Mouse (Mus musculus) kidney, embryonic 14.5 days (tissue): ENCODE results near the gene Aph1a. TPM values are rescaled to one million over a fixed set of nuclear protein-coding genes. Genes with fewer than 3 reads are reported as not detected.

Experiments used
- ATAC-seq: fragments of 200-750 bp; cut with Nextera tagmentation; 2 replicates; pipeline ENCODE4 v1.8.0; 2017; ENCODE audit warnings: moderate number of reproducible peaks, mild to moderate bottlenecking, moderate TSS enrichment, moderate library complexity; ENCODE audit not compliant: low FRiP score, low TSS enrichment
- H3K27ac ChIP-seq: fragments of 300-500 bp; sonication (generic); 2 replicates; pipeline ENCODE4 v1.5.1; 2014; ENCODE audit warnings: low read depth, mild to moderate bottlenecking, low read length, moderate library complexity, mixed read lengths
- H3K27me3 ChIP-seq: fragments of 300-500 bp; sonication (generic); 2 replicates; pipeline ENCODE4 v1.6.1; 2014; ENCODE audit warnings: mild to moderate bottlenecking, low read length; ENCODE audit not compliant: control insufficient read depth, insufficient read depth
- H3K36me3 ChIP-seq: fragments of 300-500 bp; sonication (generic); 2 replicates; pipeline ENCODE4 v1.6.1; 2014; ENCODE audit warnings: low read length, mixed read lengths; ENCODE audit not compliant: control insufficient read depth, insufficient read depth
- H3K4me1 ChIP-seq: fragments of 300-500 bp; sonication (generic); 2 replicates; pipeline ENCODE4 v1.6.1; 2014; ENCODE audit warnings: low read length, mixed read lengths; ENCODE audit not compliant: control insufficient read depth, insufficient read depth
- H3K4me2 ChIP-seq: fragments of 300-500 bp; sonication (generic); replicated peaks from 2 replicates; pipeline ENCODE4 v1.6.1; 2014; ENCODE audit warnings: low read depth, mild to moderate bottlenecking, low read length
- H3K4me3 ChIP-seq: fragments of 300-500 bp; sonication (generic); 2 replicates; pipeline ENCODE4 v1.5.1; 2014; ENCODE audit warnings: mild to moderate bottlenecking, low read length
- H3K9ac ChIP-seq: fragments of 300-500 bp; sonication (generic); 2 replicates; pipeline ENCODE4 v1.6.1; 2014; ENCODE audit warnings: low read depth, mild to moderate bottlenecking, low read length, moderate library complexity
- H3K9me3 ChIP-seq: fragments of 300-500 bp; sonication (generic); 2 replicates; pipeline ENCODE4 v1.6.1; 2016; ENCODE audit warnings: low read length; ENCODE audit not compliant: control insufficient read depth
- WGBS: fragments of 180-500 bp; shearing (Covaris S2); extraction: QIAGEN DNeasy Blood & Tissue Kit; methylation state at CpG from one replicate; pipeline ENCODE4 v1.1.7; 2014; 5-methylcytosine and 5-hydroxymethylcytosine counted together
- polyA plus RNA-seq: library from polyadenylated mRNA; unstranded; fragments of >200 nt; fragmentation: Nextera tagmentation; extraction: Ambion mirVana; gene quantifications from 2 replicates; pipeline ENCODE4 v1.2.1, GENCODE M21; 2014

Gene Aph1a
- polyA plus RNA-seq, 1 experiment from 2014 or later = 40.4 TPM

DNA sequence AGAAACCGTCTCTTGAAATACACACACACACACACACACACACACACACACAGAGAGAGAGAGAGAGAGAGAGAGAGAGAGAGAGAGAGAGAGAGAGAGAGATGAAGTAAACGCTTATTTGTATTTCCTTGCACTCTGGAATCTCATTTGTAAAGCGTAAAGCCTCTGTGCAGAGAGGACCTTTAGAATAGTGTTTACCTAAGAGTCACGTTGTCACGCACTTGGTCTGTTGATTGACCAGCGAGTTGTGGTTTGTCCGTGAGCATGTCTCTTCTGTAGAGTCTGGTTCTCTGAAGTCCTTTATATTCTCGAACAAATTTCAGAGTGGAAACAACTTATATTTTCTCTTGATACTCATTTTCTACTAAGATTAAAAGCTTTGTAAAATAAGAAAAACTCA lies 51.0 kb downstream of the Aph1a start:
- H3K9ac ChIP-seq = no peak overlapping the region
- no peaks in the 10 kb centered on the region for H3K4me1 ChIP-seq
- H3K36me3 ChIP-seq = peaks cover 69% of the 10 kb centered on the region
- no peak overlapping the region for H3K27ac ChIP-seq
- no peak overlapping the region for H3K4me3 ChIP-seq
- H3K9me3 ChIP-seq = no peaks in the 10 kb centered on the region
- no peak overlapping the region for H3K4me2 ChIP-seq
- WGBS = 93% methylated on average over 8 of the region's 8 CpGs
- no peak for ATAC-seq
- no peaks in the 10 kb centered on the region for H3K27me3 ChIP-seq

DNA sequence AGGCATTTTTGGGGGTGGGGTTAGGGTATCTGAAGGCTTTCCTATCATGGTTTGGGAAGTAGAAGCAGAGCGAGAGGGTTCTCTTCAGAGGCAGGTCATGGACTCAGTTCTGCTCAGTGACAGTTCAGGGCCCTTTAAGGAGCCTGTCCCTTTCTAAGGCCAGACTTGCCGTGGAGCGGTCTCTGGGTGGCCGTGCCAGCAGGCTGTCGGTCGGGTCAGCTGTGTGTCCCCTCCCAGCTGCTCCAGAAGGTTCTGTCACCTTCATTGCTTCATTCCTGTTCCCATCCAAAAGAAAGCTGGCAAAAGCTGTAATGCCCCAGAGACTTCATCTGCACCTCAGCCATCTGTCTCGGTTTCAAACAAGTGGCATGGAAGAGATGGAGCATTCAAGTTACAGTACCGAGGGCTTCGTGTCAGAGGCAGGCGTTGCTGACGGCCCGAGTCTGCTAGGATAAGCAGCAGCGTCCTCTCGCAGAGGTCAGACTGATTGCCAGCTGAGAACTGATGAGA lies 52.0 kb downstream of the Aph1a start:
- Histone ChIP-seq H3K27me3 (no peaks in the 10 kb centered on the region), H3K9me3 (no peaks in the 10 kb centered on the region), H3K27ac (no peak overlapping the region), H3K4me1 (no peaks in the 10 kb centered on the region), H3K4me2 (no peak overlapping the region), H3K36me3 (peaks cover 59% of the 10 kb centered on the region), H3K9ac (no peak overlapping the region), H3K4me3 (no peak overlapping the region)
- no peak for ATAC-seq
- 85% methylated on average over 14 of the region's 14 CpGs for WGBS

Other genes with a start within 250 kb of the Aph1a start
- gene Mcl1, start 235.2 kb upstream of the Aph1a start, polyA plus RNA-seq = 47.4 and 76.1 TPM in 2 replicates
- 2.0 and 3.7 TPM in 2 replicates for gene Adamtsl4, start 206.1 kb upstream of the Aph1a start, polyA plus RNA-seq
- 168 and 204 TPM in 2 replicates for gene Ecm1, start 154.4 kb upstream of the Aph1a start, polyA plus RNA-seq
- gene Tars2, start 133.8 kb upstream of the Aph1a start, polyA plus RNA-seq = 37.5 and 56.6 TPM in 2 replicates
- gene Rprd2, start 75.1 kb upstream of the Aph1a start, polyA plus RNA-seq = 20.4 and 27.2 TPM in 2 replicates
- gene Prpf3, start 38.1 kb upstream of the Aph1a start, polyA plus RNA-seq = 51.2 and 60.8 TPM in 2 replicates
- gene Mrps21, start 22.4 kb upstream of the Aph1a start, polyA plus RNA-seq = 377 and 496 TPM in 2 replicates
- gene Ciart, start 11.7 kb upstream of the Aph1a start, polyA plus RNA-seq = 4.0 and 5.3 TPM in 2 replicates
- gene BC028528, start 2.0 kb upstream of the Aph1a start, polyA plus RNA-seq = 33.6 and 35.6 TPM in 2 replicates
- 21.0 and 25.9 TPM in 2 replicates for gene Car14, start 10.7 kb downstream of the Aph1a start, polyA plus RNA-seq
- gene Anp32e, start 35.3 kb downstream of the Aph1a start, polyA plus RNA-seq = 78.3 and 89.0 TPM in 2 replicates
- gene Plekho1, start 102.0 kb downstream of the Aph1a start, polyA plus RNA-seq = 39.3 and 48.0 TPM in 2 replicates
- 24.3 and 33.0 TPM in 2 replicates for gene Vps45, start 164.5 kb downstream of the Aph1a start, polyA plus RNA-seq
- 9.4 and 18.1 TPM in 2 replicates for gene Otud7b, start 210.6 kb downstream of the Aph1a start, polyA plus RNA-seq